Mouse (Mus musculus): ENCODE measurements around the gene Zbed3. TPM values are rescaled to one million over a fixed set of nuclear protein-coding genes. Genes with fewer than 3 reads are reported as not detected.

The Zbed3 gene
- total and polyA plus RNA-seq, 2 experiments from 2014 or later = 20.5 to 38.2 TPM

DNA sequence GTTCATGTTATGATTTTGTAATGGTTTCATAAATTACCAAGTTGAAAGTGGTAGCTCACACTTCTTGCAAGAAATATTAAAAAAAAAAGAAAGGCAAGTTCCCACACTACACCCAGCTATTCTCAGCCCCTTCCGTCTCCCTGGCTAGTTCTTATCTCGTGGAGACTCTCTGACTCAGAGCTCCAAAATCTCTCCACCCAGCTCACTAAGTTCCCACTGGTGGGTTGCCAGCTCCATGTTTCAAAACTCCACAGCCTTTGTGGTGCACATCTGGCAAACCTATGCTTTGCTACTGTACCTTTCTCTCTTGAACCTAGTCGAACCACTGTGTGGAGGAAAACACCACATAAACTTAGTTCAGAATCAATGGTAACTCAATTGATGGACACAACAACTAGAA is 55.3 kb downstream of the Zbed3 start:
- Histone ChIP-seq H3K27me3 (ENCODE audit: insufficient read depth, low read length) (no peaks in the 10 kb centered on the region), H3K27ac (no peak overlapping the region), H3K9ac (replicated peaks; ENCODE audit: low read length) (no peak overlapping the region), H3K36me3 (ENCODE audit: insufficient read depth, low read length) (no peaks in the 10 kb centered on the region), H3K4me1 (ENCODE audit: insufficient read depth, low read length) (peaks cover 6% of the 10 kb centered on the region), H3K4me3 (ENCODE audit: low read length) (no peak overlapping the region), H3K9me3 (ENCODE audit: low read length) (no peaks in the 10 kb centered on the region), H3K4me2 (ENCODE audit: low read depth, low read length) (no peak overlapping the region)
- DNase-seq (ENCODE audit: low spot score) (no peak), ATAC-seq (no peak)
- no peak for TF ChIP-seq CTCF (IDR thresholded peaks at IDR 0.05; ENCODE audit: low read depth)
- WGBS = 86% methylated on average over 3 of the region's 3 CpGs

DNA sequence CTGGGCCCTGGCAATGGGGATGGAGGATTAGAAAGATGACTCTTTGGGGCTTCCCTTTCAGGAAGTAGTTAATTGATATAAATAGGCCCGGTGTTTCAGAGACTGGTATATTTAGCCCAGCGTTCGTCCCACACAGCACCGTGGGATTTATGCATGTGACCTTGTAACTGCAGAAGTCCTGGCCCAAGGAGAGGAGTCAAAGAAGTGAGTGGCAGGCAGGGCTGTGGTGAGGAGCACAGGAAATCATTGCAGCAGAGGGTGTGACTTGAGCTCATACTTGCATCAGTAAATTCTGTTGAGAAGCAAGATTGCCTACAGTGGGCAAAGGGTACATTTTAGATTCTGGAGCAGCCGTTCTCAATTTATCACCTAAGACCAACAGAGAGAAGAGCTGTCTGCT is 59.0 kb downstream of the Zbed3 start:
- DNase-seq (ENCODE audit: low spot score) = no peak
- TF ChIP-seq CTCF (IDR thresholded peaks at IDR 0.05; ENCODE audit: low read depth) = no peak
- no peak overlapping the region for H3K27ac ChIP-seq
- no peaks in the 10 kb centered on the region for H3K27me3 ChIP-seq (ENCODE audit: insufficient read depth, low read length)
- no peak overlapping the region for H3K4me2 ChIP-seq (ENCODE audit: low read depth, low read length)
- H3K36me3 ChIP-seq (ENCODE audit: insufficient read depth, low read length) = no peaks in the 10 kb centered on the region
- no peaks in the 10 kb centered on the region for H3K4me1 ChIP-seq (ENCODE audit: insufficient read depth, low read length)
- no peak for ATAC-seq
- 88% methylated on average over 5 of the region's 5 CpGs for WGBS
- no peak overlapping the region for H3K9ac ChIP-seq (replicated peaks; ENCODE audit: low read length)
- no peaks in the 10 kb centered on the region for H3K9me3 ChIP-seq (ENCODE audit: low read length)
- no peak overlapping the region for H3K4me3 ChIP-seq (ENCODE audit: low read length)

Other genes with a start within 250 kb of the Zbed3 start
- gene Pde8b, start 73.3 kb upstream of the Zbed3 start, total RNA-seq (2014; rRNA removed) = 26.4 and 30.6 TPM in 2 replicates
- 7.6 and 8.1 TPM in 2 replicates for gene Pde8b, start 73.3 kb upstream of the Zbed3 start, polyA plus RNA-seq (2015; fragmentation: Nextera tagmentation; extraction: Ambion mirVana)
- 23.7 and 28.4 TPM in 2 replicates for gene Aggf1, start 51.7 kb downstream of the Zbed3 start, total RNA-seq (2014; rRNA removed)
- gene Aggf1, start 51.7 kb downstream of the Zbed3 start, polyA plus RNA-seq (2015; fragmentation: Nextera tagmentation; extraction: Ambion mirVana) = 29.1 and 30.4 TPM in 2 replicates
- gene Crhbp, start 121.3 kb downstream of the Zbed3 start, total RNA-seq (2014; rRNA removed) = 8.6 and 11.0 TPM in 2 replicates
- gene Crhbp, start 121.3 kb downstream of the Zbed3 start, polyA plus RNA-seq (2015; fragmentation: Nextera tagmentation; extraction: Ambion mirVana) = 12.0 and 14.4 TPM in 2 replicates
- not detected in 2 replicates for gene S100z, start 155.1 kb downstream of the Zbed3 start, total RNA-seq (2014; rRNA removed)
- not detected in 2 replicates for gene S100z, start 155.1 kb downstream of the Zbed3 start, polyA plus RNA-seq (2015; fragmentation: Nextera tagmentation; extraction: Ambion mirVana)
- 0.37 TPM in 1 of 2 replicates, not detected in the other for gene F2rl1, start 201.6 kb downstream of the Zbed3 start, total RNA-seq (2014; rRNA removed)
- gene F2rl1, start 201.6 kb downstream of the Zbed3 start, polyA plus RNA-seq (2015; fragmentation: Nextera tagmentation; extraction: Ambion mirVana) = 0.10 TPM in 1 of 2 replicates, not detected in the other